Comparison of ENCODE assay signal across 13 mouse cellular contexts in the genomic region with DNA sequence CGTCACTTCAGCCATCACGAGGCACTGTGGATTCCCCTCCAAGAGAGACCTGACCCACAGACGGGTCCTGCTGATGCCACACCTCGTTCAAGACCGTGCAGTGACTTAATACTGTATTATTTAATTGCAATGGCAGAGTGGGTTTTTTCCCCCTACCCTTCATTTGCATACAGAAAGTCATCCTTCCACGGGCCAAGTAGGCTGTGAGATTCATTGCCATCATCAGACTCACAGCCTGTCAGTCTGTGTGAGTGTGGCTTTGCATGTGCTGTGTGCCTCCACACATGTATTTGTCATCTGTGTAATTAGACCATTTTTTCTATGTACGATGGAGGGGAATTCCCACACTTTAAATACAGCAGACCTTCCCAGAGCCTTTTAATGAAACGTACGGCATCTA. TPM values are rescaled to one million over a fixed set of nuclear protein-coding genes. Genes with fewer than 3 reads are reported as not detected.
DNase-seq lines count a peak whose midpoint lies in the region; ATAC-seq and TF ChIP-seq lines count a peak whose summit lies in the region.
"Had no signal": no experiment of that assay in that cellular context is flagged by ENCODE, and none has a peak within 500 bp of the region (broad histone marks: within the 10 kb centered on the region; RNA-seq: fewer than 3 reads in every experiment).

No protein-coding gene starts in this region.

- no peaks in the 10 kb centered on the region for H3K36me3 ChIP-seq in limb, embryonic 12.5 days
- H3K36me3 ChIP-seq in limb, embryonic 10.5 days: no peaks in the 10 kb centered on the region
- H3K36me3 ChIP-seq in hindbrain, embryonic 15.5 days: no peaks in the 10 kb centered on the region

- no peaks in the 10 kb centered on the region for H3K9me3 ChIP-seq in limb, embryonic 12.5 days
- H3K9me3 ChIP-seq in limb, embryonic 10.5 days (replicated peaks): no peaks in the 10 kb centered on the region
- no peaks in the 10 kb centered on the region for H3K9me3 ChIP-seq in hindbrain, embryonic 15.5 days

- TF ChIP-seq CTCF in lung, adult 2 months (IDR thresholded peaks at IDR 0.05; ENCODE audit: insufficient read depth, low read length): no peak

- TF ChIP-seq POLR2A in lung, adult 2 months (IDR thresholded peaks at IDR 0.05; ENCODE audit: borderline replicate concordance, extremely low read depth, low read depth, low read length): no peak

- 62% methylated on average over 9 of the region's 9 CpGs for WGBS in limb, embryonic 12.5 days
- 76% methylated on average over 9 of the region's 9 CpGs for WGBS in limb, embryonic 10.5 days
- 62% methylated on average over 9 of the region's 9 CpGs for WGBS in hindbrain, embryonic 15.5 days
- 66% methylated on average over 9 of the region's 9 CpGs for WGBS in lung, adult 2 months

- no peak overlapping the region for H3K9ac ChIP-seq in limb, embryonic 12.5 days (replicated peaks)
- H3K9ac ChIP-seq in hindbrain, embryonic 15.5 days: peak overlapping the region; percentile 28; the same call in 1 of the 2 replicates

- H3K4me2 ChIP-seq in limb, embryonic 12.5 days: peak overlapping the region; percentile 62
- H3K4me2 ChIP-seq in hindbrain, embryonic 15.5 days: peak overlapping the region; percentile 57

- peaks cover 21% of the 10 kb centered on the region for H3K4me1 ChIP-seq in limb, embryonic 12.5 days (replicated peaks)
- peaks cover 19% of the 10 kb centered on the region for H3K4me1 ChIP-seq in limb, embryonic 10.5 days
- H3K4me1 ChIP-seq in hindbrain, embryonic 15.5 days (replicated peaks): peaks cover 16% of the 10 kb centered on the region
- H3K4me1 ChIP-seq in lung, adult 2 months (ENCODE audit: control insufficient read depth, insufficient read depth, low read length): no peaks in the 10 kb centered on the region

- no peak for DNase-seq in limb, embryonic 10.5 days (ENCODE audit: low spot score)
- peak; percentile 31 for DNase-seq in brain, adult 2 months (ENCODE audit: low read depth, low spot score)
- DNase-seq in naive thymus-derived CD4-positive, alpha-beta T cell, adult 2 months (ENCODE audit: low read depth): peak; percentile 25
- no peak for DNase-seq in lung, adult 2 months
- DNase-seq in ovary, postnatal 14 days (ENCODE audit: low spot score): no peak
- DNase-seq in kidney, adult 8-10 months: no peak
- DNase-seq: cerebellum, postnatal 25 days; gastrocnemius, postnatal 14 days; kidney, adult 2 months; lung, postnatal 14 days; thymus, adult 18-20 months had no signal

- ATAC-seq in limb, embryonic 12.5 days (ENCODE audit: insufficient number of reproducible peaks, insufficient read depth, low FRiP score, low TSS enrichment, low read depth): no peak
- 0 out of 2 replicates have a peak, but pooled peaks have one; percentile 29 for ATAC-seq in hindbrain, embryonic 15.5 days (ENCODE audit: low FRiP score, low read depth)

- H3K4me3 ChIP-seq in limb, embryonic 12.5 days (replicated peaks): no peak overlapping the region
- no peak overlapping the region for H3K4me3 ChIP-seq in limb, embryonic 10.5 days
- H3K4me3 ChIP-seq in hindbrain, embryonic 15.5 days: peak overlapping the region; percentile 39
- no peak overlapping the region for H3K4me3 ChIP-seq in lung, adult 2 months (replicated peaks; ENCODE audit: extremely low read depth, low read depth, low read length)

- H3K27ac ChIP-seq in limb, embryonic 12.5 days: no peak overlapping the region
- no peak overlapping the region for H3K27ac ChIP-seq in limb, embryonic 10.5 days
- peak overlapping the region; percentile 85 for H3K27ac ChIP-seq in hindbrain, embryonic 15.5 days (replicated peaks)

- H3K27me3 ChIP-seq in limb, embryonic 12.5 days: peaks cover 3% of the 10 kb centered on the region; the same call in 1 of the 2 replicates
- H3K27me3 ChIP-seq in limb, embryonic 10.5 days (ENCODE audit: low read depth, poor library complexity, severe bottlenecking): peaks cover 4% of the 10 kb centered on the region; the same call in 1 of the 2 replicates
- no peaks in the 10 kb centered on the region for H3K27me3 ChIP-seq in hindbrain, embryonic 15.5 days

RNA-seq across cellular contexts. Expression of a gene that starts 1.1 kb away (rescaled TPM):
- polyA plus RNA-seq in limb, embryonic 12.5 days (2016; fragmentation: Nextera tagmentation; extraction: Ambion mirVana): 0.65 and 0.89 TPM in 2 replicates
- polyA plus RNA-seq in limb, embryonic 10.5 days (2016; fragmentation: Nextera tagmentation; extraction: Ambion mirVana): 0.23 and 0.46 TPM in 2 replicates
- polyA plus RNA-seq in hindbrain, embryonic 15.5 days (2015; fragmentation: Nextera tagmentation; extraction: Ambion mirVana): 10.1 and 10.3 TPM in 2 replicates
- polyA plus RNA-seq in lung, adult 2 months (2012; rRNA removed): 0.07 and 0.15 TPM in 2 replicates

Comparison
In these comparisons a context has a peak if more than half of its experiments do, and no peak if none do; other contexts are left out.
1. DNase-seq: peak in brain, adult 2 months (single experiment) and naive thymus-derived CD4-positive, alpha-beta T cell, adult 2 months (single experiment); none in limb, embryonic 10.5 days (single experiment), lung, adult 2 months (single experiment), ovary, postnatal 14 days (single experiment) and kidney, adult 8-10 months (0 of 2).